Mouse (Mus musculus) heart, embryonic 15.5 days (tissue): ENCODE measurements around the gene Tpd52l2. TPM values are rescaled to one million over a fixed set of nuclear protein-coding genes. Genes with fewer than 3 reads are reported as not detected.
A peak's percentile ranks its signal among the peaks of the same experiment; 100 is the strongest.
"Not testable (repeated sequence)": the region's sequence is repeated elsewhere in the genome, so short reads cannot be mapped to it uniquely, and the experiment has no call there.

Experiments used
- ATAC-seq: fragments of 200-750 bp; cut with Nextera tagmentation; replicated peaks from 2 replicates; pipeline ENCODE4 v1.8.0; 2017; ENCODE audit warnings: low read depth, moderate TSS enrichment; ENCODE audit not compliant: insufficient number of reproducible peaks, insufficient read depth, low FRiP score
- H3K27ac ChIP-seq: fragments of 300-500 bp; sonication (generic); 2 replicates; pipeline ENCODE4 v1.5.1; 2015; ENCODE audit warnings: mild to moderate bottlenecking, inconsistent platforms
- H3K27me3 ChIP-seq: fragments of 300-500 bp; sonication (generic); 2 replicates; pipeline ENCODE4 v1.6.1; 2015; ENCODE audit warnings: inconsistent platforms
- H3K36me3 ChIP-seq: fragments of 300-500 bp; sonication (generic); 2 replicates; pipeline ENCODE4 v1.6.1; 2015; ENCODE audit warnings: mild to moderate bottlenecking, inconsistent platforms
- H3K4me1 ChIP-seq: fragments of 300-500 bp; sonication (generic); replicated peaks from 2 replicates; pipeline ENCODE4 v1.6.1; 2015; ENCODE audit warnings: inconsistent platforms
- H3K4me2 ChIP-seq: fragments of 300-500 bp; sonication (generic); 2 replicates; pipeline ENCODE4 v1.6.1; 2015; ENCODE audit warnings: inconsistent platforms, mild to moderate bottlenecking, moderate library complexity
- H3K4me3 ChIP-seq: fragments of 300-500 bp; sonication (generic); 2 replicates; pipeline ENCODE4 v1.5.1; 2015; ENCODE audit warnings: mild to moderate bottlenecking, inconsistent platforms
- H3K9ac ChIP-seq: fragments of 300-500 bp; sonication (generic); 2 replicates; pipeline ENCODE4 v1.6.1; 2015; ENCODE audit warnings: mild to moderate bottlenecking, inconsistent platforms
- H3K9me3 ChIP-seq: fragments of 300-500 bp; sonication (generic); replicated peaks from 2 replicates; pipeline ENCODE4 v1.6.1; 2016; ENCODE audit warnings: inconsistent platforms
- WGBS: fragments of 180-500 bp; shearing (Covaris S2); methylation state at CpG from one replicate; pipeline ENCODE4 v1.1.7; 2015; ENCODE audit warnings: mixed read lengths; 5-methylcytosine and 5-hydroxymethylcytosine counted together
- polyA plus RNA-seq: library from polyadenylated mRNA; unstranded; fragments of >200 nt; fragmentation: Nextera tagmentation; extraction: Ambion mirVana; gene quantifications from 2 replicates; pipeline ENCODE4 v1.2.1, GENCODE M21; 2015

Gene Tpd52l2
- polyA plus RNA-seq, 1 experiment from 2014 or later: 105 TPM

- 26% methylated on average over 7 of the region's 7 CpGs for WGBS
- Histone ChIP-seq H3K36me3 (no peaks in the 10 kb centered on the region), H3K4me3 (no peak overlapping the region), H3K9me3 (no peaks in the 10 kb centered on the region), H3K4me1 (peaks cover 22% of the 10 kb centered on the region), H3K9ac (no peak overlapping the region), H3K27me3 (no peaks in the 10 kb centered on the region), H3K4me2 (no peak overlapping the region), H3K27ac (no peak overlapping the region)
- ATAC-seq: no peak
Observed at GRCm38 (mm10) chr2:181491432-181492205, 5.3 kb upstream of the Tpd52l2 start.

GRCm38 (mm10) chr2:181492206-181492605 lies 4.7 kb upstream of the Tpd52l2 start:
- Histone ChIP-seq H3K27me3 (no peaks in the 10 kb centered on the region), H3K4me3 (no peak overlapping the region), H3K4me1 (peaks cover 17% of the 10 kb centered on the region), H3K27ac (no peak overlapping the region), H3K4me2 (no peak overlapping the region), H3K9me3 (no peaks in the 10 kb centered on the region), H3K36me3 (no peaks in the 10 kb centered on the region), H3K9ac (no peak overlapping the region)
- 37% methylated on average over 3 of the region's 3 CpGs for WGBS
- ATAC-seq: no peak

GRCm38 (mm10) chr2:181493156-181493927 lies 3.6 kb upstream of the Tpd52l2 start, which contains the start of gene Abhd16b:
Gene Abhd16b, plus strand, starts transcription at chr2:181493206.
- no peak for ATAC-seq
- Histone ChIP-seq H3K9ac (no peak within 1 kb of the TSS), H3K9me3 (no peaks in the 10 kb centered on the region), H3K27ac (no peak within 1 kb of the TSS), H3K4me3 (no peak within 1 kb of the TSS), H3K4me2 (no peak within 1 kb of the TSS), H3K27me3 (no peaks in the 10 kb centered on the region), H3K36me3 (no peaks in the 10 kb centered on the region), H3K4me1 (peaks cover 17% of the 10 kb centered on the region)
- WGBS: 77% methylated on average over 31 of the region's 31 CpGs

GRCm38 (mm10) chr2:181494266-181494945 lies 2.5 kb upstream of the Tpd52l2 start:
- Histone ChIP-seq H3K9me3 (no peaks in the 10 kb centered on the region), H3K4me1 (peaks cover 20% of the 10 kb centered on the region), H3K9ac (no peak overlapping the region), H3K4me3 (no peak overlapping the region), H3K27ac (no peak overlapping the region), H3K36me3 (0 out of 2 replicates have a peak, but pooled peaks cover 3% of the 10 kb centered on the region), H3K27me3 (no peaks in the 10 kb centered on the region), H3K4me2 (no peak overlapping the region)
- no peak for ATAC-seq
- 60% methylated on average over 26 of the region's 26 CpGs for WGBS

DNA sequence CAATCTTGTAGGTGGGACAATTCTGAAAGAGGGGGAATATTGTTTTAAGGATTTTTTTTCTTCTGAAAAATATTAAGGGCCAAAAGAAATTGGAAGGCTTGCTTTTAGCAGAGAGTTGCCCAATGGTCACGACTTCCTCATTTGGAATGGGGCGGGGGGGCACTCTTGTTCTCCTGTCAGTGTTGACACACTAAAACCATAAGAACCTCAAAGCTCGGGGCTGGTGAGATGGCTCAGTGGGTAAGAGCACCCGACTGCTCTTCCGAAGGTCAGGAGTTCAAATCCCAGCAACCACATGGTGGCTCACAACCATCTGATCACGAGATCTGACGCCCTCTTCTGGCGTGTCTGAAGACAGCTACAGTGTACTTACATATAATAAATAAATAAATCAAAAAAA lies 1.1 kb upstream of the Tpd52l2 start:
- peaks cover 20% of the 10 kb centered on the region for H3K4me1 ChIP-seq
- not testable (repeated sequence) for ATAC-seq, H3K4me3 ChIP-seq, H3K9ac ChIP-seq, H3K27me3 ChIP-seq, H3K27ac ChIP-seq, H3K9me3 ChIP-seq
- WGBS: 61% methylated on average over 8 of the region's 8 CpGs
- H3K36me3 ChIP-seq: peaks cover 15% of the 10 kb centered on the region
- peak overlapping the region; percentile 84; the same call in 1 of the 2 replicates for H3K4me2 ChIP-seq

GRCm38 (mm10) chr2:181496281-181496680 lies 661 bp upstream of the Tpd52l2 start:
- WGBS: 10% methylated on average over 8 of the region's 8 CpGs
- ATAC-seq: peak; percentile 48
- peaks cover 20% of the 10 kb centered on the region for H3K36me3 ChIP-seq
- H3K4me1 ChIP-seq: peaks cover 20% of the 10 kb centered on the region
- no peaks in the 10 kb centered on the region for H3K9me3 ChIP-seq
- H3K27me3 ChIP-seq: no peaks in the 10 kb centered on the region
- H3K27ac ChIP-seq: peak overlapping the region; percentile 97
- peak overlapping the region; percentile 59 for H3K9ac ChIP-seq
- H3K4me2 ChIP-seq: peak overlapping the region; percentile 84
- H3K4me3 ChIP-seq: peak overlapping the region; percentile 86

DNA sequence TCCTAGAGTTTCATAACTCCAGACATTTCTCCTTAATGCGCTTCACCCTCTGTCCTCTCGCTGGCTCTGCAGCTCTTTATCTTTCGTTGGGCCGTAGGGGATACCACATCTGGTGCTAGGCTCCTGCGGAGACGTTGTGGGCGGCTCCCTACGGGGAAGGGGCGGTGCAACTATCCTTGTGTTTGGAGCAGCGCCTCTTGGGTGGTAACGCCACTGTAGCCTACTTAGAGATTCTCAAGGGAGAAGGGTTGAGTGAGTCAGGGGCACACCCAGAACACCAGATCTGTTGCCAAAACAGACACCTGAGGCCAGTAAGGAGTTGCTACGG lies 570 bp downstream of the Tpd52l2 start:
- H3K9ac ChIP-seq: peak overlapping the region; percentile 94
- H3K4me2 ChIP-seq: peak overlapping the region; percentile 84
- no peaks in the 10 kb centered on the region for H3K9me3 ChIP-seq
- peaks cover 20% of the 10 kb centered on the region for H3K4me1 ChIP-seq
- ATAC-seq: peak; percentile 57
- peaks cover 32% of the 10 kb centered on the region for H3K36me3 ChIP-seq
- under 1% methylated on average over 12 of the region's 12 CpGs for WGBS
- peak overlapping the region; percentile 97 for H3K27ac ChIP-seq
- H3K4me3 ChIP-seq: peak overlapping the region; percentile 86
- no peaks in the 10 kb centered on the region for H3K27me3 ChIP-seq

DNA sequence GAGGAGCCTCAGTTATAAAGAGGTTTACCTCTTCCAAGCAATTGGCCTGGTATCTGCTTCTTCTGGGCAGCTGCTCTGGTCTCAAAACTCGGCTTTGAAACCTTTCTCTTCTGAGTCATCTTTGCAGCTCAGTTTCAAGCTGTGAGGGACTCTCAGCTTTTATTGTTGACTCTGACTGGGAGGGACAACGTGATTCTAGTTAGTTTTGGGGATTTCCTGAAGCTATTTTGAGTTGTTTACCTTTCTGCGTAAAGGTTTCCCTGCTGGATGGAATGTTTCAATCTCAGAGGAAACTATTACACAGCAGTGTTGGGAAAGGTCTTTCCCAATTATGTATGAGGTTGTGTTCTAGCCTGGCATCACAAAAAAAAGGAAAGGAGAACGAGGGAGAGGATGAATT lies 1.7 kb downstream of the Tpd52l2 start:
- Histone ChIP-seq H3K4me3 (no peak overlapping the region), H3K9me3 (no peaks in the 10 kb centered on the region), H3K27me3 (no peaks in the 10 kb centered on the region), H3K4me2 (no peak overlapping the region), H3K9ac (no peak overlapping the region), H3K4me1 (peaks cover 20% of the 10 kb centered on the region), H3K27ac (no peak overlapping the region), H3K36me3 (peaks cover 43% of the 10 kb centered on the region)
- ATAC-seq: no peak
- WGBS: 66% methylated on average over 4 of the region's 4 CpGs

DNA sequence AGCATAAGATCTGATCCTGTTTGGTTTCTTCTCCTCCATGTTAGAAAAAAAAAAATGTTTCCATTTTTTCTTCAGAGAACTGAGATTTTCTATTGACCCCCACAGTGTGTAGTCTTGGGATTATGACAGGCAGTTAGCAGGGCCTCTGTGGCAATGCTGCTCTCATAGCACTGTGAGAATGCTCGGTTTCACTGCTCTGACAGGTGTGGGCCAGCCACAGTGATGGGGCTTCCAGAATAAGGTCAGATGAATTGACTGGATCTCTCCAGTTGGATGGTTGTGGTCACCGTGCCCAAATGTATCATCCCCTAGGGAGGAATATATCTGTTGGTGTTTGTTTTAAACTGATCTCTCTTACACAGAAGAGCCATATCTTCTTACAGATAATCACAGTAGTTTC lies 12.2 kb downstream of the Tpd52l2 start:
- no peak for ATAC-seq
- Histone ChIP-seq H3K4me1 (peaks cover 6% of the 10 kb centered on the region), H3K4me3 (no peak overlapping the region), H3K36me3 (peaks cover 56% of the 10 kb centered on the region), H3K27me3 (no peaks in the 10 kb centered on the region), H3K27ac (no peak overlapping the region), H3K9ac (no peak overlapping the region), H3K4me2 (no peak overlapping the region), H3K9me3 (no peaks in the 10 kb centered on the region)
- WGBS: 93% methylated on average over 2 of the region's 2 CpGs

GRCm38 (mm10) chr2:181511231-181511630 lies 14.3 kb downstream of the Tpd52l2 start:
- Histone ChIP-seq H3K4me1 (no peaks in the 10 kb centered on the region), H3K9me3 (no peaks in the 10 kb centered on the region), H3K27ac (no peak overlapping the region), H3K4me3 (no peak overlapping the region), H3K36me3 (peaks cover 64% of the 10 kb centered on the region), H3K4me2 (no peak overlapping the region), H3K27me3 (no peaks in the 10 kb centered on the region), H3K9ac (no peak overlapping the region)
- no peak for ATAC-seq
- WGBS: 95% methylated on average over 8 of the region's 8 CpGs

DNA sequence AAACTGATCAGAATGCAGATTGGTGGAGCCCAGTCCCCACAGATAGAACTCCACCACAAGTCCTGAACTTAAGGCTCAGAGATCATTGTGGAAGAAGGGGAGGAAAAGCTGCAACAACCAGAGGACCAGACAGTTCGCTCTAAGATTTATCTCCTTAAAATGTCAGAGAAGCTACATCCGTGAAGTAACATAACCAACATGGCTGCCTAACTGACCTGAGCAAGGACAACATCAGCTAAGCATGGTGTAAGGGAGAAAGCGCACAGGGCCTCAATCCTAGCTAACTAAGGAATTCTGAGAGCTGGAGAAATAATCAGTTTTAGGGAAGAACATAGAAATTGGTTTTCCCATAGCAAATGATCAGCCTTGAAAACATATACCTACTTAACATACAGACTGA lies 22.3 kb downstream of the Tpd52l2 start:
- peak overlapping the region; percentile 93; the same call in 1 of the 2 replicates for H3K9ac ChIP-seq
- no peaks in the 10 kb centered on the region for H3K27me3 ChIP-seq
- peak overlapping the region; percentile 68 for H3K4me2 ChIP-seq
- peak overlapping the region; percentile 79 for H3K4me3 ChIP-seq
- peaks cover 29% of the 10 kb centered on the region for H3K36me3 ChIP-seq
- no peaks in the 10 kb centered on the region for H3K9me3 ChIP-seq
- H3K27ac ChIP-seq: peak overlapping the region; percentile 99
- peaks cover 26% of the 10 kb centered on the region for H3K4me1 ChIP-seq
- WGBS: 68% methylated on average over 3 of the region's 3 CpGs
- ATAC-seq: no peak
